Mouse (Mus musculus) liver, embryonic 18 days (tissue): Measurements from ENCODE around the gene Igsf1. TPM values are rescaled to one million over a fixed set of nuclear protein-coding genes. Genes with fewer than 3 reads are reported as not detected.

Source experiments
- polyA plus RNA-seq: library from polyadenylated mRNA; depleted of rRNA; stranded (reverse); fragments of >200 nt; gene quantifications from 2 replicates; pipeline ENCODE4 v1.2.3, GENCODE M21; 2012; rRNA removed

The Igsf1 gene
- 11.5 and 13.4 TPM in 2 replicates for polyA plus RNA-seq

GRCm38 (mm10) chrX:49797213-49798019 lies at the start of gene Igsf1:
Gene Igsf1, minus strand, starts transcription at chrX:49797749.

GRCm38 (mm10) chrX:49734959-49735358 lies 62.6 kb downstream of the Igsf1 start, which contains the start of gene Olfr1321:
Gene Olfr1321, minus strand, starts transcription at chrX:49735059.

Other genes starting within 250 kb of the Igsf1 start
- gene Olfr1320, start 125.4 kb downstream of the Igsf1 start, polyA plus RNA-seq: not detected in 2 replicates
- not detected in 2 replicates for gene Olfr1321, start 62.7 kb downstream of the Igsf1 start, polyA plus RNA-seq
- not detected in 2 replicates for gene Olfr1322, start 93.7 kb upstream of the Igsf1 start, polyA plus RNA-seq
- gene Olfr1323, start 221.6 kb upstream of the Igsf1 start, polyA plus RNA-seq: not detected in 2 replicates